Mouse (Mus musculus) T-helper 17 cell (primary cell): Measurements from ENCODE around the gene Lap3.

Experiments used
- in situ Hi-C, 2 experiments: fragments of 300-600 bp; cut with MboI, MseI; formaldehyde crosslinking; loops; 1 replicate in 1 of 2; 2 replicates in 1 of 2; pipeline ENCODE4 v1.15.1; 2025; ENCODE audit warnings: high pct_unique_total_duplicates in 2 of 2

Gene Lap3

GRCm38 (mm10) chr5:45539502-45539901 is 46.3 kb downstream of the Lap3 start:
- in situ Hi-C loops, result loop anchor here in 1 of 2 experiments (5.0 kb wide), 1 partner anchor 67 kb away; no protein-coding TSS in a partner anchor

GRCm38 (mm10) chr5:45543374-45543773 is 50.2 kb downstream of the Lap3 start:
- in situ Hi-C loops, result loop anchor here in 1 of 2 experiments (10.0 kb wide), 1 partner anchor 801 kb away; no protein-coding TSS in a partner anchor

- in situ Hi-C loops, result loop anchor here in 1 of 2 experiments (10.0 kb wide), 1 partner anchor 795 kb away; no protein-coding TSS in a partner anchor
Observed at GRCm38 (mm10) chr5:45549586-45549985, 56.4 kb downstream of the Lap3 start.
